Mouse (Mus musculus) bone marrow macrophage, adult 2 months (primary cell): Measurements from ENCODE around the gene Prpf8.

ENCODE experiments used
- CTCF ChIP-seq: IDR thresholded peaks from 2 replicates; pipeline ENCODE4 v1.5.1; 2012; ENCODE audit warnings: low read depth, mild to moderate bottlenecking, low read length, moderate library complexity
- POLR2A ChIP-seq: IDR thresholded peaks from 2 replicates; pipeline ENCODE4 v1.6.1; 2012; ENCODE audit warnings: mild to moderate bottlenecking, low read depth, low read length, borderline replicate concordance

GRCm38 (mm10) chr11:75537491-75538183, 51.0 kb downstream of the Prpf8 start:
- TF ChIP-seq CTCF = no peak
- TF ChIP-seq POLR2A = no peak
